Mouse (Mus musculus): Measurements from ENCODE around the gene Drc3. TPM values are rescaled to one million over a fixed set of nuclear protein-coding genes. Genes with fewer than 3 reads are reported as not detected.

The Drc3 gene
- 0.81 and 2.3 TPM in 2 replicates for total RNA-seq (2021)
- long read RNA-seq, partial matches to known transcripts: 1 of 4 reads
- long read RNA-seq, other reads (novel, unspliced or antisense): 1 of 4 reads

- peak; percentile 98 for DNase-seq
Observed at GRCm38 (mm10) chr11:60352559-60353411, at the start of gene Drc3, which contains the start of gene Tom1l2. Gene Drc3, plus strand, starts transcription at chr11:60353329. Gene Tom1l2, minus strand, starts transcription at chr11:60352905.

DNA sequence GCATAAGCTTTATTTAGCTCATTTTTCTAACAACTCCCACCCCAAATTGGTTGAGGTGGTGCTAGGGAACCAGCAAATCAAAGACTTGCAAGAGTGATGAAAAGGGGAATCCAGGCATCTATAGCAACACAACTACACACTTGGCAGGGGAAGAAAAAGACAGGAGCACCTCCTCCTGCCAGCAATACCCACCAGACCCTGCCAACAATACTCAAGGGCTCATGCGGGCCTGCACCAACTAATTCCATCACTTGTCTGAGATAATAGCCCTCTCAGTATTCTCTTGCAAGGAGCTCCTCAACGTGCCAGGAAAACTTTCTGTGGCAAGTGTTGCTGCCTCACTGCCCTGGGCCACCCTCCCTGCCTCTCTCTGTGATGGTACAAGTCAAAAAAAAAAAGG, 49.6 kb upstream of the Drc3 start:
- DNase-seq: no peak

GRCm38 (mm10) chr11:60305611-60306010, 47.5 kb upstream of the Drc3 start:
- DNase-seq: no peak

DNA sequence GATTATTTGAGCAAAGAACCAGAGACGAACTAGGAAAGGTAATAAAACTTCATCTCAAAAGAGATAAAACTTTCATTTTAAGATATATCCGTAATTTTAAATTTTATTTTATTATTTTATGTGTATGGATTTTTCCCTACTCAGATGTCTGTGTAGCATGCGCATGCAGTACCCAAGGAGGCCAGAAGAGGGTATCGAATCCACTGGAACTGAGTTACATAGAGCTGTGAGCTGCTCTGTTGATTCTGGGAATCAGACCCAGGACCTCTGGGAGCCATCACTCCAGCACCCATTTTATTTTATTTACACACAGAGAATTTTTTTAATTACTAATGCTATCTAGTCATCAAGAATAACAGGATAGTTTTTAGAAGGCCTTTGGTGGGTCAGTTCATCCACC, 46.3 kb upstream of the Drc3 start:
- peak; percentile 45 for DNase-seq

- DNase-seq: no peak
Observed at GRCm38 (mm10) chr11:60307375-60307825, 45.7 kb upstream of the Drc3 start.

DNA sequence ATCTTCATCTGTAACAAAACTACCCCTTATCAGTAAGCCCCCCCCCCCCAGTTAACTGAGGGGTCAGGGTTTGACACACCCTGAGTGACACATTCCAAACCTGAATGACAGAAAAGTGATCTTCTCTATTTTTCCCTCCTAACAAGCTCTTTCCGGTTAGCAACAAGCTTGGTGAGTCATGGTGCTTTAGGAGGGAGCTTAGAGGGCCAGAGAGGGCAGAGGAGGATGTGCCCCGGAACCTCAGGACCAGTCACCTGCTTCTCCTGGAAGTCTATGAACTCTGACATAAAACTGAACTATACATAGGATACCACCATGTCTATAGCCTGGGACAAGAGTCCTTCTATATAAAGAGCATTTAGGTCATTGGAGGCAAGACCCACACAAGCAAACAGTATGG, 45.1 kb upstream of the Drc3 start:
- no peak for DNase-seq

DNA sequence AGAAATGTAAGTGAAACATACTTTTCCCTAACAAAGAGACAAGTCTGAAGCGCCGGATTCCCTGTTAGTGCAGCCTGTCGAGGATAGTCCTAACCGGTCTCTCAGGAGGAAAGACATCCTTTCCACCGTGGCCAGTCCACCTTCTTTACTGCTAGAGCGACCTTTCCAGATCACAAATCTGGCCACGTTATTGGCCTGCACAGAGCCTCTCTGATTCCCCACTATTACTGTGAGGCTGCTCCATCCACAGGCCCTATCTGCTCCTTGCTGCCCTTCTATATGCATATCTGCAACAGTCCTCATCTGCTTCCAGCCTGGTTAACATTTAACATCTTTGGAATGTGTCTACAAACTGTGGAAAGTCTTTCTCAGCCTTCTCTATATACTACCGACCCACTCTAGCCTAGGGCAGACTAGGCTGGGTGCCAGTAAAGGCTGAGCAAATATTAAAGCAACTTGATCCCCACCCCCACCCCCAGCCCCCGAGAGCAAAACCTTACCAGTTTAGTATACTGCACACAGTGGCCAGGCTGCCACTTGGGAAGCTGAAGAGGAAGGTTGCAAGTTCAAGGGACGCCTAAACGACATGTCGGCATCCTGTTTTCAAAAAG, 44.5 kb upstream of the Drc3 start:
- no peak for DNase-seq

DNA sequence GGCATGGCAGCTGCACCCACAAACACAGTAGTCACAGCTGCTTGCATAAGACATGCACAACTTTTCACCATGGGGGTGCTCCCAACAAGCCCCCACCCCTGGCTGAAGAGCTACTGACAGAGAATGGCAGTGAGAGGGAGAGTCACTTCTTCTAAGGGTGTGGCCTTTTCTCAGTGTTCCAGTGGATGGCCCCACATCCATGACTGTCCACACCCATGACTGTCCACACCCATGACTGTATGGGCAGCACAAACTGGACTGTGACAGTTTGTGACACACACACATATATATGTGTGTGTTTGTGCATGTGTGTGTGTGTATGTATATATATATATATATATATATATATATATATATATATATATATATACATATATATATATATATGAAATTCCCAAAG, 43.3 kb upstream of the Drc3 start:
- no peak for DNase-seq

GRCm38 (mm10) chr11:60311025-60311854, 41.9 kb upstream of the Drc3 start:
- DNase-seq: peak; percentile 89

DNA sequence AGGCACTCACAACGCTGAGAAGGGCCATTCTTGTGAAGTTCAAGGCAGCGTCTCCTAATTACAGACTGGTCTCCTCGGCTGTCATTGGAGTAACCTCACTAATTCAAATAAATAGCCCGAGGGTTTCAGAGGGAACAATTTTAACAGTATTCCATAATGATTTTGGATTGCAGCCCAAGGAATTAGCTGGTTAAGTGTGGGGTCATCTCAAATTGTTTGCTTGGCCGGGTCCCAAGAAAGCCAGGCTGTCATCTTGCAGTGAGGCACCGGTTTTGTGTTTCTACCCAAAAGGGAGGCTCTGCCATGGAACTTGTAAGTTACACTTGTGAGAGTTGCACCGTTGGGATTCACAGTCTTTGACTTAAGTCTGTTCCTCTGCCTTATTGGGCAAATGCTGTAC, 36.9 kb upstream of the Drc3 start:
- DNase-seq: no peak

- DNase-seq: no peak
Observed at GRCm38 (mm10) chr11:60316883-60317282, 36.2 kb upstream of the Drc3 start.

GRCm38 (mm10) chr11:60317376-60318102, 35.6 kb upstream of the Drc3 start:
- DNase-seq: peak; percentile 29

DNA sequence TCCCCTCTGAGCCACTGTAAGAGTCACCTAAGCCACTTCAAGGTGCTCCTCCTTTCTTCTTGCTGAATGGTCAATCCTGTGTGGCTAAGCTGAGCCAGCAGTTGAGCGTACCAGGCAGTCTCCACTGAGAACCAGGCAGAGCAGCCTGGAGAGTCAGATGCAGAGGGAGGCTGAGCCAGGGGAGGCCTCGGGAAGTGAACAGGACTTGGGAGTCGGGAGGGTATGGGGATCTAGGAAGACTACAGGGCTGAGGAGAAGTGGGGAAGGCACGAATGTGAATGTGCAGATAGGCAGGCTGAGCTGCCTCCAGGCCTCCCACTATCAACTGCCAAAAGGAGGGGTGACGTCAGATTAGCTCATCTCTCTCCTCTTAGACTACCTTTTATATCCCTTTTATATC, 34.4 kb upstream of the Drc3 start:
- no peak for DNase-seq

GRCm38 (mm10) chr11:60319257-60320066, 33.7 kb upstream of the Drc3 start:
- DNase-seq: no peak

DNA sequence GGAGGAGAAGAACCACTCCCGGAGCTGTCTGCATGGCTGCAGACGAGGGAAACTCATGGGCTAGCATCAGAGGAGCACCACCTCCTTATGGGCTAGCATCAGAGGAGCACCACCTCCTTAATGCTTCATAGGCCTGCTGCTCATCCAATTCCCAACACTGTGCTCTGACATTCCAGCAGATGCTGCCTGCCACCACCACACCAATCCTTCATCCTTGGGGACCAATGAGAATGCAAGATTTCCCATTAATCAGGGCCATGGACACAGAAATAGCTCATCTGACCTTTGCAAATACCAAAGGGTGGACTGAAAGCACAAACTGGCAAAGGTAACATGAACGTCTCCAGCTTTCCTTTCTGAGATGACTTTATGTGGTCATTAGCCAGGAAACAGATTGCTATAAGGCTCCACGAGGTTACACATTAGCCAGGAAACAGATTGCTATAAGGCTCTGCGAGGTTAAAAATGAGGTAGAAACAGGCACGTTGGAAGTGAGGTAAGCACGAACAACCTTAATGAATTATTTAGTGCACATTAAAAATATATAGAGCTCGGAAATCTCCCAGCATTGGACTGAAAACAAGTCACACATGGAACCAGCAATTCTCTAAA, 32.6 kb upstream of the Drc3 start:
- no peak for DNase-seq

- no peak for DNase-seq
Observed at GRCm38 (mm10) chr11:60321438-60321837, 31.7 kb upstream of the Drc3 start.

DNA sequence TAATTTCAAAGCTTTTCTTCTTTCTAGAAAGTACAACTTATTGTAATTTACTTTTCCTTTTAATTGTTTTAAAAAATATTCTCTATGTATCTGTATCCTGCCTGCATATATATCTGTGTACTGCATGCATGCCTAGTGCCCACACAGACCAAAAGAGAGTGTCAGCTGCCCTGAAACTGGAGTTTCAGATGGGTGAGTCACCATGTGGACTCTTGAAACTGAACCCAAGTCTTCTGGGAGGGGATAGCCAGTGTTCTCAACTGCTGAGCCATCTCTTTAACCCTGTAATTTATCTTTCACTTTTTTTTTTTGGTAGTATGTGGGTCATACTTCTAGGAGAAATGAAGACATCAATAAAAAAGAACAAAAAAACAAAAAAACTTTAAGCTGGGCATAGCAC, 29.4 kb upstream of the Drc3 start:
- no peak for DNase-seq

GRCm38 (mm10) chr11:60330551-60330950, 22.6 kb upstream of the Drc3 start:
- no peak for DNase-seq

- no peak for DNase-seq
Observed at GRCm38 (mm10) chr11:60333461-60333860, 19.7 kb upstream of the Drc3 start.

DNA sequence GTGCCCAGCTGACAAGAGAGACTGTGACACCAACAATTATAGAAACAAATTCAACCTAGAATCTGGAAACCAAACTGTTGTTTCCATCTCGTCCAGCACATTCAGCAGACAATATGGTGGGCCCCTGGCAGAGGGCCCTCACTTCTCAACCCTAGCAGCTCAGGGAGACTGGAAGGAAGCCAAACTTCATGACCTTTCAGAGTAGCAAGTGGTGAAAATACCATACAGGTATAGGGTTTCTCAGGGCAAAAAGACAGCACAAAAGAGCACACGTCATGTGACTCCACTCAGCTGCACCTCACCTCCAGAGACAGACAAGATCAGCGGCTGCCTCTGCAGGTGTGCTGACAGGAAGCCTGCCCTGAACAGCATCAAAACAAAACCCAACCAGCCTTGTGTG, 19.0 kb upstream of the Drc3 start:
- no peak for DNase-seq

GRCm38 (mm10) chr11:60335771-60336170, 17.4 kb upstream of the Drc3 start:
- DNase-seq: no peak

Measured in adrenal gland, postnatal 25 days (tissue).